Mouse (Mus musculus): ENCODE data around the gene Pon1.
A peak's percentile ranks its signal among the peaks of the same experiment; 100 is the strongest.

Gene Pon1

DNA sequence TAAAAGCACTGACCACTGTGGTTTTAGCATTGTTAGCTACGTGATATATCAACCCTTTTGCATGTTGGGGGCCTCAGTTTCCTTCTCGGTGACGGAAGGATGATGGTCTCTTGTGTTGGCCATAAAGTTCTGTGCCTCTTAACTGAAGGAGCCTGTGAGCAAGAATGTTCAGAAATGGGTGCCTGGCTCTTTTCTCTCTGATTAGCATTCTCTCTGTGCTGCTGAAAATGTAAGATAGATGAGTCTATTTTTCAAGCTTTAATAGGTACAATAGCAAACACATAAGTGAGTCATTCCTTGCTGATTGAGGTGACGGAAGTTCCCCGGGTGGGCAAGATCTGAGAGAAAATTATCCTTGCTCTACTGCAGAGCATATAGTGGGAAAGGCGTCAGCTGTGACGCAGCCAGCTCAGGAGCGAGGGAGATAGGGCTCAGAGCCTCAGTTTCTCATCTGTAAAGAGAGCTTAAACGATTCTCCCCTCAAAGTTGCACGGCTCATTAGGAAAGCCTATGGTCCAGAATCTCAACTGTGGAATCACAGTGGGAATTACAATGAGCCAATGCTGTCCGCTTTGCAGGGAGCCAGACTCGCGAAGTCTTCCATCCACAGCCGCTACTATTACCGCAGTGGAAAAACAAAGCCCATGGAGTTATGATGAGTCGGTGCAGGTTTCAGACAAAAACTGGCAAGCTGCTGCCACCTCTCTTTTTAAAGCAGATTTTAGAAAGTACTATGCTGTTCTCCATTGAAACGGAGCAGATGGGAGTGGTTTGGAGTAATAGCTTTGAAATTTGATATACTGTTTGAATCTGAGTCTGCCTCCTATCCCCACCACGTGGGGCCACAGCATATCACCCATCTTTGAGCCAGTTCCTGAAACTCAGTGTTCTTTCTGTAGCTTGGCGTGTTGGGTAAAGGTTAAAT lies 15.5 kb downstream of the Pon1 start:
- no peak for DNase-seq (ENCODE audit: low read depth, low spot score)

DNA sequence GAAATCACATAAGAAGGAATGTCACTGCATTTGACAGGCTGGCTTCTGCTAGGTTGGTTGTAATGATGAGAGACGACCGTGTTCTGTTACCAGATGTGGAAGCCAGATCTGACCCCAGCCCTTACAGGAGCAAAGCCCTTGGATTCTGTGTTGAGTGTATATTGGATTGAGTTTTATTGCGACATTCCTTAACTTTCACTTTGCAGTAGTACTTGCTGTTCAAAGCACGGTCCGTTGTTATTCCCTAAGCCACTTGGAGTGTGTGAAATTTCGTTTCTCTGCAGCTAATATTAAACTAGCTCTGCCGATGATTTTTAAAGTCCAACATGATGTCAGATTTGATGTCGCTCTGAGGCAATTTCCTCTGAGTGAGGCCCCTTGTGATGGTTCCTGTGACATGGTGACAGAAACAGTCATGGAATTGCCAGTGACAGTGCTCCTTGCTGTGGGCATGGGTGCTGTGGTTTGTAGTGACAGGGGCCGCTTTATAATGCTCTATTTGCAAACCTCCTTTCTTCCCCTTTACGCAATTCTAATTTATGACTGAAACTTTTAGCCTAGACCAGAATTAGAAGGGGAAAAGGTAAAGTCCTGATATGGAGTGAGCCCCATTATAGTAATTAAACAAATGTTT lies 19.4 kb downstream of the Pon1 start:
- DNase-seq (ENCODE audit: low read depth, low spot score), result no peak

DNA sequence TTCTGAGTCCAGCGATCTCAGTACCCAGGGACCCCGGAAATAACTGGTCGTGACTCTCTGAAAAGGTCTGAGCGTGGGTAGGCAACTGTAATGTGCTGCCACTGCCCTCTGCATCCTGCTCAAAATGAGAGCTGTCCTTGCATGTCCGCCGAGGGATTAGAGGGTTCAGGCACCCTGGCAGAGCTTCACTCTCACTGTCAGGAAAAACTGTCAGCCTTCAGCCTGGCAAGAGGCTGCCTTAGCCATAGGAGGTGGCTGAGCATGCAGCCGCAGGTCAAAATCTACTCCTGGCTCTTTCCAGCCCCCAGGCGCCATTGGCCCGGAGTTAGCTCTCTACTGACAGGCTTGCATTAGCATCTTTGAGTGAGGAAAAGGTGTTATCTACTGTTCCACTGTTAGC lies 21.2 kb downstream of the Pon1 start:
- DNase-seq (ENCODE audit: low read depth, low spot score), result no peak

DNA sequence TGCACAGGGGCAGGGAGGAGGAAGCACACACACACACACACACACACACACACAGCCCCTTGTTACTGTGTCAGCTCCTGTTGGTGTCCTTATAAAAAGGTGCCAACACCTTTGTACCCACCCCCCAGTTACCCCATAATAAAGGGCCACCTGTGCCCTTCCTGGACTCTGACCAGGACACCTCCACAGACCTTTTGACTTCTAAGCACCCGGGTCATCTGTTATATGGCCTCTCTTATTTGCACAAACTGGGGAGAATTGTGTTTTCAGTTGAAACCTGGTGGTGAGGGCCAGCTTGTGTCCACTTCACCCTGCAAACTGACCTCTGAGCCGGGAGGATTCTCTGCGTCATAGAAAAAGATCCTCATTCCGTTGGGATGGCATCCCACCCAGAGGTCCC lies 22.3 kb downstream of the Pon1 start:
- DNase-seq (ENCODE audit: low read depth, low spot score), result no peak

DNA sequence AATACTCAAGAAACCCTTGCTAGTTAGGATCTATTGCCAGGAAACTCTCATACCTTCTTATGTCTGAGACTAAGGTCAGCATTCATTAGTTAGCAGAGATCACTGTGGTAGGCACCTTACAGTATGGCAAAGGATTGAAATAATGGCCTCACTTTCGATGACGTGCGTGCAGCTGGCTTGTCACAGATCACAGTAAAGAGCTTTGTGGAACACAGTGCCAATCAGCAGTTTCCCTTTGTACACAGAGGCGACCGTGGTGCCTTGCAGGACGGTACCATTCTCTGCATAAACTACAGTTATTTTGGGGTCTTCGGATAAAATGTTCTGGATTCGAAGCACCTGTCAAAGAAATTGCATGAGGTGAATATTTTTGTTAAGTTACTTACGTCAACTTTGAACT lies 25.6 kb downstream of the Pon1 start:
- no peak for DNase-seq (ENCODE audit: low read depth, low spot score)

DNA sequence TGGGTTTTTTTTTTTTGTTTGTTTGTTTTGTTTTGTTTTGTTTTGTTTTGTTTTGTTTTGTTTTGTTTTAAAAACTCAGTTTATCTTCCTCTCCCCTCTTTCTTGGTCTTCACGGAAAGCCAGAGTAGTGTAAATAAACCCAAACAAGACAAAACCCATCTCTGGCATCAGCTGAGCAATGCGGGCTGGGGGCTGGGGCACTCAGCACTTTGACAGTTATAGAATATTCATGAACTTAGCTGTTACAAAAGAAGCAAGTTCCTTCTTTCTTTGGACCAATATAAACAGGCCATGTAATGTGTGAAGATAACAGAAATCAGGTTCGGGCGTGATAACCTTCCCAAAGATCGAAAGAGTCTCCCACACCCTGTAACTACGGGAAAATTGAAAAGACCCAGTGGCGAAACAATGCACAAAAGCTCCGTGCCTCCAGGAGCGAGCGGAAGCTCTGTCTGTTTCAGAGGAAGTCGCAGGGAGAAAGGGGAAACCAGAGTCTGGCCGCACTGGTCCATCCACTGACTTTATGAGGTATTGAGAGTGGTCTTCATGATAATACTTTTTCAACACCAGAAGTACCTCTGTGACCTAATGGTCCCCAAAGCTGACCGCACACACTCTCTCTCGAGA lies 26.6 kb downstream of the Pon1 start:
- no peak for DNase-seq (ENCODE audit: low read depth, low spot score)

DNA sequence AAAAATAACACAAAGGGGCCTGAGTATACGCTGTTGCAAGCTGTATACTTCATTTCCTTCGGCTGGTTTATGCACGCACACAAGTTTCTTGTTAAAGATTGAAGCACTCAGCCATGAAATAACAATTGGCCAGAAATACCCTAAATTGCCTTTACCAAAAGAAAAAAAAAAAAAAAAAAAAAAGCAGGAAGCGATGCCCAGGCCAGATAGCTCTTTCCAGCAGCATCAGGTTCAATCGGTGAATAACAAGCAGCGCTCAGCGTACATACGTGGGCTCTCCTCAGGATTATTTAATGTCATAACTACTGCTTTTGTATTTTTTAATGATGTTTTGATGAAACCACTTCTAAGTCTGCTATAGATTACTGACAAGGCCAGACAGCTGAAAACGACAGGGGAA lies 28.9 kb downstream of the Pon1 start:
- DNase-seq (ENCODE audit: low read depth, low spot score), result no peak

DNA sequence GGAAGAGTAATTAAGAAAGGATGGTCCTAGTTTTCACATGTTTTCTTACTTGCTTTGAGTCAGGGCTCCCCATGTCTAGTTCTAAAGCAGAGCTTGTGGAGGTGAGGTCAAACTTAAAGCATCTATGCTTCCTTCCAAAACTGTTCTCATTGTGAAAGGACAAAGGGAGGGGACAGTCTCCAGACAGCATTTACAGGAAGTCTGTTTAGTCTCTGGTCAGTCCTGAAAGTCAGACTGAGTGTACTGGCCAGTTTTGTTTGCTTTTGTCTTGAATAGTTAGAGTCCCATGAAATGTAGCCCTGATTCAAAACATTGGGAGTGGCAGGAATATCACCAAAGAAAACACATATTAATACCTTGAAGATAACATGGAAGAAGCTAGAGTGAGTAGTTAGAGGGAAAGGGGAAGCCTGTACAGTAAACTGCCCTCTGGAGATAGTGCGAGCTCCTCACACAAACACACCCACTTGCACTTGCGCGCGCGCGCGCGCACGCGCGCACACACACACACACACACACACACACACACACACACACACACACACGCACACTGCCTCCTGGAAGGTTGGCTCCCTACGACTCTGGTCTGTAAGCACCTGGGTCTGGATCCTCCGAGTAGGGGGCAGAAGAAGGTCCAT lies 30.1 kb downstream of the Pon1 start:
- no peak for DNase-seq (ENCODE audit: low read depth, low spot score)

DNA sequence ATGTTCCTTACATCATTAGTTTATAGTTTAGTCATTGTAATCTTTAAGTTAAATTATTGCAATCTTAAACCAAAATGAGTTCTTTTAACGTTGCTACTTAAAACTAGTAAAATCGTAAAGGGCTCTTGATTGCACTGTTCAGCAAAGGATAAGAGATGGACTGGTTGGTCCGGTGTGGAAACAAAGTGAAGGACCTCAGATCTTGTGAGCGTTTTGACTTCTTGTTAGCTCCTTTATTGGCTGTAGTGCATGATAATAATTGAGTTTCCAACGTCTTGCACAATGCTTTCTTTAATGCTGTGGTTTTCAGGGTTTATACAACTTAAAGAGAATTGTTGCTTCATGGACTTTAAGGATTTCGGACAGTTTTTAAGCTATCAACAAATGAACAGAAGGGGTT lies 31.7 kb downstream of the Pon1 start:
- no peak for DNase-seq (ENCODE audit: low read depth, low spot score)

DNA sequence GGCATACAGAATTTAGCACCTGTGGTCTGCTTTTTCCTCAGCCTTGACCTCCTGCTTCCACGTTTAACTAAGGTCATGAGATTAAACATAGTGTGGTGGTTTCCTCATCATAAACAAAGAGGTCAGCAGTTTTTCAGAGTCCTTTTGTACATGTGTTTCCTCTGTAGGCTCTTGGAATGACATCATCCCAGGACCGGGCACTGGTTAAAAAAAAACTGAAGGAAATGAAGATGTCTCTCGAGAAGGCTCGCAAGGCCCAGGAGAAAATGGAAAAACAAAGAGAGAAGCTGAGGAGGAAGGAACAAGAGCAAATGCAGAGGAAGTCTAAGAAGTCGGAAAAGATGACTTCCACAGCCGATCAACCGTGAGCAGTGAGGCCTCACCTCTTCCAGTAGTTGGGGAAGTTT lies 34.4 kb downstream of the Pon1 start:
- no peak for DNase-seq (ENCODE audit: low read depth, low spot score)

DNA sequence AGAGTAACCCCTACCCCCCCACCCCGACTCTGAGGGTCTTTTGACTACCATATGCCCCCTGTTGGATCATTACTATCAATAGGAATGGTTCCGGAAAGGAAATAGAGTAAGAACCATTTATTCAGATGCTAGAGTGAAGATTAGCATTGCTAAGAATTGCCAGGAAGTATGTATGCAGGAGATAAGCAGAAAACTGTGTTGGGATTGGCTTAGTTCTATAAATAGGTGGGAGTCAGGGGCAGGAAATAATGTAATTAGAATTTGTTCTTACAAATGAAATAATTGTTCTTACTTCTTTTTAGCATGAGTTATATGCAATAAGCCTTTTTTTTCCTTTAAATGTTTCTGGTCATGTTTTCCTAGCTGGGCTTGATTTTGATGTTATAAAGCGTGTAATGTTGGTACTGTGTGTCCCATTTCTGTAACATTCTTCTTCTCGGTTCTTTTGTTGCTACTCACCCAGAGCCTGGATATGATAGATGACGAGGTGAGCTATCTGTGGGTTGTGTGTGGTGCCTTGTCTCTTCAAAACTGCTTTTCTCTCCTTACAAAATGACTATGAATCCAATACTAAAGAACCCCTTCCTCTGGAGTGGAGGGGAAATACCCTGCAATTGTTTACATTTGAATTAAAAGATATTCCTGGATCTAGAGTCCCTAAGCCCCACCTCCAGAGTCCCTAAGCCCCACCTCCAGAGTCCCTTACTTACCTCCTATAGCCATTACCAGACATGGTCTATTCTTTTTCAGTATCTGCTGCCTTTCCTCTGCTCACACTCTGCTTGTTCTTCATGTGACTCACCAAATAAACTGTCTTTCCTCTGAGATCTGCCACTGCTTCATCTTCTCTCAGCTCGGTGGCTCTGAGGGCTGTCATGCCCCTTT lies 37.0 kb downstream of the Pon1 start:
- no peak for DNase-seq (ENCODE audit: low read depth, low spot score)

DNA sequence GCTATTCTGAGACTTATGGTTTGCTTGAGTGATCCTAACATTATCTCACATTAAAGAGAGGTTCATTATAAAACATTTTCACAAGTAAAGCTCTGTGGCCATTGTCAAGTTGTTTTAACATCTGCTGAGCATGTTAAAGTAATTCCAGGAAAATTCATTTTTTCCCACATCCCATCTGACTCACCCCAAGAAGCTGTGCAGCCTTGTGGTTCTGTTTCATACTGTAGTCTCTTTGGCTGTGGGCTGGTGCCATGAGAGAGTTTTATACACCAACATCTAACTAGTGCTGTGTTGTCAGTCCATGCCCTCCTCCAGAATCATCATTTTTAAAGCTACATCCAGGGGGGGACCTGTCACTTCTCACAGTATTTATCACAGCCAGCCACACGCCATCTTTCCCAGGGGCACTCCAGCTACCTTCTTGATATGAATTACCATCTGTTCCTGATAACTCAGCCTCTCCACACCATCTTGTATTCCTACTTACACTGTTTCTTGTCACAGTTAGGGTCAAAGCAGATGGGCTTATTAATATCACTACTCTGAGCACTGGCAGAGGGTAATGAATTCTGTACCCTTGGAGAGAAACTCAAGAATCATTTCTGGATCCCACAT lies 38.3 kb downstream of the Pon1 start:
- no peak for DNase-seq (ENCODE audit: low read depth, low spot score)

DNA sequence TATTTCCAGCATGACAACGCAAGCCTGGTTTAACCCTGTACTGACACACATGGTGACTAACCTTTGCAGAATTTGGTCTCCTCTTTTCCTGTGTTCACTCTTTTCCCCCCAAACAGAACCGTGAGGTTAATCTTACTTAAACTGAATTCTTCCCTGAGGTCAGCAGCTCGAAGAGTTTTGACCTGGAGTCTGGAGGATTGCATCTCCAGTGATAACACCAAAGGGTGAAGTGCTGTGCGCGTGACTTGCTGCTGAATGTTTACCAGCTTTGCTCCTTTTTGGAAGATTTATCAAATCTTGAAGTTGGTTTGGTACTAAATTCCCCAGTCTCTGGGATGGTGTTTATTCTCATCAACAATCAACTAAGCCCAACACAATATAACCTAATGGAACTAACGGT lies 39.0 kb downstream of the Pon1 start:
- DNase-seq (ENCODE audit: low read depth, low spot score), result no peak

DNA sequence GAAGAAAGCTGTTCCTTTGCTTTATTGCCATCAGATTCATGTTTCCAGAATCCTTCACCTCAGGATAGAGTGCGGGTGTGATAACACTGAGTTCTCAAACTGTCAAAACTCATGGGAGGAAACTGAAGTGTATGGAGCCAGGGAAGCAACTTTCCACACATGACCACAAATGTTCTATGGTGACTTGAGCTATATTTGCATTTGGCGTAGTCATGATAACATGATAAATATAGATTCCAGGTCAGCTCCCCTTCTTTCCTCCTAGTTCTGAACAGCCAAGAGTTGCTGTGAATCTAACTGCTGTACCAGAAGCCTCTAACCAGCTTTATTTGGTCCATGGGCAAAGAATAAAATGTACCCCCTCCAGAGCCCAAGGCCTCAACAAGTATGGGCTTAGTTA lies 41.6 kb downstream of the Pon1 start:
- peak; percentile 25 for DNase-seq (ENCODE audit: low read depth, low spot score)

DNA sequence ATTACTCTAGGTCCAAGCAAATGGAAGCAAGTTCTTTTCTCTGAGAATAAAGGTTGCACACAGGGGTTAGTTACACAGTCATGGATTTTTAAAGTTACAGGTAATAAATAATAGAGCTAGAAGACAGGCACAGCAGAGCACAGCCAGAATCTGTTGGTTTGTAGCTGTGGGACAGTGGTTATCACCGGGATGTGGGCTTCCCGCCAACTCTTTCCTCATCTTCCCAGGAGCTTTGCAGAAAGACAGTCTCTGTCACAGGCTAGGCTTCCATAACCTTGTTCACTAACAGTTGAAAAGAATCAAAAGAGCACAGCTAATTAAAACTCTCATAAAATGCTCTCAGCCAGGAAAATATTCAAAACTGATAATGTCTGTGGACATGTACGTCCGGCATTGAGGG lies 42.6 kb downstream of the Pon1 start:
- DNase-seq (ENCODE audit: low read depth, low spot score), result peak; percentile 18

DNA sequence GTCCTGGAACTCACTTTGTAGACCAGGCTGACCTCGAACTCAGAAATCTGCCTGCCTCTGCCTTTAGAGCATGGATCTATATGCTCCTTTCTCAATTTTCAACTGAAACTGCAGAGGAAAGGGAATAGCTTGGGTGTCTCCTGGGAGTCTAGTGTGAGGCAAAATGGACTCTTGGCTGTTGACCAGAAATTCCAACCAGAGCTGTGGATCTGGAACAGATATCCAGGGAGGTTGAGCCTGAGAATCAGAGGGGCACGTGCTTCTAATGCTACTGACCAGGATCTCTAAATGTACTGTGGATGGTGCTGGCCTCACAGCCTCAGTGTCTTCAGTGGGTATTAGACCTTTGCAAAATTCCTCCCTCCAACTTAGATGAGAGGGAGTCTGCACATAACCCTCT lies 43.8 kb downstream of the Pon1 start:
- no peak for DNase-seq (ENCODE audit: low read depth, low spot score)

DNA sequence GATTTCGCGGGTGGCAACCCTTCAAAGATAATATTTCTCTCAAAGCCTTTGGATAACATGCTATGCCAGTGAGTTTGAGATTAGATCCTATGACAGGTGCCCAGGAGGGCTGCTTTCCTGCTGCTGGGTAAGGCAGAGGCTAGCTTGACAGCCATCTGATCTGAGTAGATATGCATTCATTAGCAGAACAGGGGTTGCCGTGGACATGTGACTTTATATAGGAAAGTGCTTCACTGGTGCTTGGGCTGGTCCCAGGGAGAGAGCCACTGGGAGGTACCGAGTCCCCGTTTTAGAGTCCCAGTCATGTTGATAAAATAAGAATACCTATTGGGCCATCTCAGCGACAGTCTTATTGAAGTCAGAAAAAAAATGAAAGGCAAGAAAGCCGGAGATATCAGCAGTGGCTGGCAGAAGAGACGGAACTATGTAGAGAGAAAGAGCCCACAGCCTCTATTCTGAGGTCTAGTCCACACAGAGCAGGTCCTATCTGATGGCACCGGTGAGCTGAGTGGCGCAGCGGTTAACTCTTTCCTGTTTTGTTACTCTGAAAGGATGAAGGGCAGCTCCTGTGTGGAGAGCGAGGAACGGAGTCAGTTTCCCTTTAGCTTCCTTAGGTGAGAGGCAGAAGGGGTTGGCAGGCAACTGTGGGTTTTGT lies 46.1 kb downstream of the Pon1 start:
- DNase-seq (ENCODE audit: low read depth, low spot score), result no peak

DNA sequence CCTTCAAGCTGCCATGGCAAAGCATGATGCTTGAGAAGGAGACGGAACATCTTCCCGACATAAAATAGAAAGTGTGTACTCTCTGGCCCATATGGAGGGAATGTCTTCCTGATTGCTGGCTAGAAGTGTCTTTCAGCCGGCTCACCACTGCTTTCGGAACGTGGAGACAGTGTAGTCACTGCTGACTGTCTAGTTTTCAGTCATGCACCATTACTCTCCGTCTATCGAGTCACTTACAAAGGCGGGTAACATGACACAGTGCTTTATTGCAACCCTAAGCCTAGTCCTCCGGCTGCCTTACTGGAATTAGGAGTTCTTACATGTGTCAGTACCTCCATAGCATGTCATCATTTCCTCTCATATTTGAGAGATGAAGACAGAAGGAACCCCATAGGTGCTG lies 54.1 kb downstream of the Pon1 start:
- no peak for DNase-seq (ENCODE audit: low read depth, low spot score)

DNA sequence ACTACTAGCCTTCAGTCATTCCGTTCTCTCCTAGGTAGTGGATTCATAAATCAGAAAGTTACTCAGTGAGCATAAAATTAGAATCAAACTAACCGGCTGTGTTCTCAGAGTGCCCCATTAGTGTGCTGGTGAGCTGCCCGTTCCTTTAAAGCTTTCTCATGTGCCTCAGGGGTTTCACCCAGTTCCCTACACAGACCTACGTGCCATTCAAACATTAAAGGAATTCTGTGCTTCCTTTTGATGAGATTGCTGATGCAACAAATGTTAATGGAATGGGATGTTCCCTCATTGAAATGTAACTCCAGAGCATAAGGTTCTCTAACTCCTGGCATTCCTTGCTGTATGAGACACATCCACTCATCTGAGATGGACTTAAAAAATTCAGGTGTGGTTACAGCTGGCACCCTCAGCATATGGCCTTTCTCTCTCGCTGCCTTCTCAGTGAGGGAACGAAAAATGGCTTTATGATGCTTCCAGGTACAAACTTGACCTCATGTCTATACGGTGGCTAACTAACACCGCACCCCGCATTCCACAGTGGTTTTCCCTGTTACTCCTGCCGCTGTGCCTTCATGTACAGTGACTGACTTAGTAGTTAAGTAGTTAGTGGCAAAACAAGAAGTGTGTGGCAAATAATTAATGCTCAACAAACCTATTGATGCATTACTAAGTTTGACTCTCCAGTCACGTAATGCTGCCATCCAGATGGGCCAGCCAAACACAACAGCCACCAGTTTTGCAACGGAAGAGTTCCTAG lies 54.7 kb downstream of the Pon1 start:
- DNase-seq (ENCODE audit: low read depth, low spot score), result no peak

DNA sequence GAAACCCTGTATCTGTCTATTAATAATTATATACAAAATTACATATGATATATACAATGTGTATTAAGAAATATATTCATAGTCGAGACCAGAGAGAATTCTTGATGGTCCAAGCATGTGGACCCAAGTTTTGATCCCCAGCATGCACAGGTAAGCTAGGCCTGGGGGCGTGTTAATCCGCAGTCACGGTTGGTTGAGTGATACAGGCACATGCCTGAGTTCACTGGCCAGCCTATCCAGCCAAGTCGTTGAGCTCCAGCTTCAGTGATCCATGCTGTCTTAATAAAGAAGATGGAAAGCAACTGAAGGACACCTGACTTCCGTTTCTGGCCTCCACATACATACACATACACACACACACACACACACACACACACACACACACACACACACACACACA lies 57.7 kb downstream of the Pon1 start:
- DNase-seq (ENCODE audit: low read depth, low spot score), result no peak
